Mouse (Mus musculus) telencephalon, adult 2 months (tissue): Measurements from ENCODE around the gene Ube3b.

Experiments
- DNase-seq: peaks from one replicate; pipeline ENCODE4 v3.0.0-alpha.2; 2011; ENCODE audit warnings: low read depth, low spot score

Ube3b gene

DNA sequence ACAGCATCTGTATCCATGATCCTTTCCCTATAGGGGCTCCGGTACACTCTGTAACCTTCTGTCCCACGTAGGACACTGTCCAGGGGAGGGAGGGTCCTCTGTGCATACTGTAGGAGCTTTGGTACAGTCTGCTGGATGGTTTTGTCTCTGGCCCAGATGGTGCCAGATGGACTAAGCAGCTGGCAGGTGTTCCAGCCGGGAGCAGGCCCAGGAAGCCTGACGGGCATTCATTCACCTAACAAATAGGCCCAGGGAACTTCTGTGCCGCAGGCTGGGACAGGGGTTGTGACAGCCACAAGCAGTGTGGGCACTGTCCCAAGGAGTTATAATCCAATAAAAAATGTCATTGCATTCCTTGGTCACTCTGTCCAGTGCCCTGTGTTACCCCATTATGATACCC is 43.6 kb downstream of the Ube3b start:
- DNase-seq = no peak

DNA sequence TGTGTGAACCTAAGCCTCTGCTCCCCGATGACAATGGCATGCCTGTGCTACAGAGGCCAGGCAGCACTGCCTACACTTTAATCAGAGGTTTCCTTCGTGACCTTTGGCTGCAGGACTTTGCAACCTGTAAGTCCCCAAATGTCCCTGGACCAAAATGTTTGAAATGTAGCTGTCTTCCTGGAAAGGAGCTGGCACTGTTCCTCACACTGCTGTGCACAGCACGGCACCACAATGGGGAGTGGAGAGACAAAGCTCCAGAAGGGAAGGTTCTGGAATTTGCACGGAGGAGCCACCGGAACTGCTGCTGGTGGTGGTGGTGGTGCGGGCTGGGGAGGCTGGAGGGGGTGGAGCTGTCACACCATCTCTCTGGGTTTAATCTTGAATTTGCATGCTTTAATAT is 46.3 kb downstream of the Ube3b start:
- DNase-seq = no peak

DNA sequence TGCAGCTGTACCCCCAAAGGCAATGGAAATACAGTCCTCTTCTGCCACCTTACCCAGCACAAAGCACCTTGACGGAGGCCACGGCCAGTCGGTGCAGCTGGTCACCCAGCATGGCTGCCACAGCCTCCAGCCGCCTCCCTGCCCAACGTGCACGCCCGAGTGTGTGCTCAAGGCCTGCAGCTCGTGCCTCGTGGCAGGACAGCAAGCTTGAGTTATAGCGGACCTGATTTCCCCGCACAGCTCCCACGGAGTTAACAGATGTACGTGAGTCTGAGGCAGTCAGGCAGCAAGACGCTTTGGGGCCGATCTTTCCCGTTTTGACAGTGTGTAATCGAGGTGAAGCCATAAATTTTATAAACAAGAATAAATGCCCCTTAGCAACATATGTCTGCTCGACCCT is 48.2 kb downstream of the Ube3b start:
- no peak for DNase-seq

DNA sequence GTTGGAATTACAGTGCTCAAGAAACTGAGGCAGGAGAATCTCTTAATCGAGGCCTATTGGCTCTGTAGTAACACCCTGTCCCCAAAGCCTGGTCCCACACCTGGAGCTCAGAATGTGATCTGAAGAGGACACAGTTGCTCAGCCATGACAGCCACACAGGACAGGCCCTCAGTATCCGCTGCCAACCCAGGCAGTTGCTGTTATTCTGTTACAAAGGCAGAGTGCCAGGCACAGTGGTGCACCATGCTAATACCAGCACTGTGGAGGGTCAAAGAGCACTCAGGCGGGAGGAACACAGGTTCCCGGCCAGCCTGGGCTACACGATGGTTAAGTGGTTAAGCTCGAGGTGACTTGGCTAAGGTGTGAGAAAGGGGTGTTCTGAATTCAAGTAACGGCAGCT is 49.4 kb downstream of the Ube3b start:
- DNase-seq = no peak

GRCm38 (mm10) chr5:114434359-114434758 is 54.0 kb downstream of the Ube3b start:
- no peak for DNase-seq

GRCm38 (mm10) chr5:114435588-114435987 is 55.2 kb downstream of the Ube3b start:
- DNase-seq = no peak

- DNase-seq = peak; percentile 98
These were observed 63.4 kb downstream of the Ube3b start, which contains the start of the genes Mmab and Mvk for GRCm38 (mm10) chr5:114443566-114444367. Gene Mmab, minus strand, starts transcription at chr5:114444060. Gene Mvk, plus strand, starts transcription at chr5:114444269.

DNA sequence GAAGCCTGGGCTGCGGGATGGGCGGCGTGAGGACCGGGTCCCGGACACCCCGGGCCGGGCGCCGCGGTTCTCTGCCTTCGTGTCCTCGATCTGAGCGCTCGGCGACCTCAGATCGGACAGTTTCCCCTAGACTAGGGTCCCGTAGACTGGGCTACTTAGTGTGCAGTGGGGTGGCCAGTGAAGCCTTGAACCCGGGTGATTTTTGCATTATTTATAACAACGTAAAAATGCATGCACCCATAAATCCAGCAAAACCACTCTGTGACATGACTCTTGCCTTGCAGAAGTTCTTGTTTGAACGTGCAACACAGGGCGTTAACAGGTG is 63.9 kb downstream of the Ube3b start:
- no peak for DNase-seq

- no peak for DNase-seq
These were observed 68.6 kb downstream of the Ube3b start for GRCm38 (mm10) chr5:114449011-114449410.

DNA sequence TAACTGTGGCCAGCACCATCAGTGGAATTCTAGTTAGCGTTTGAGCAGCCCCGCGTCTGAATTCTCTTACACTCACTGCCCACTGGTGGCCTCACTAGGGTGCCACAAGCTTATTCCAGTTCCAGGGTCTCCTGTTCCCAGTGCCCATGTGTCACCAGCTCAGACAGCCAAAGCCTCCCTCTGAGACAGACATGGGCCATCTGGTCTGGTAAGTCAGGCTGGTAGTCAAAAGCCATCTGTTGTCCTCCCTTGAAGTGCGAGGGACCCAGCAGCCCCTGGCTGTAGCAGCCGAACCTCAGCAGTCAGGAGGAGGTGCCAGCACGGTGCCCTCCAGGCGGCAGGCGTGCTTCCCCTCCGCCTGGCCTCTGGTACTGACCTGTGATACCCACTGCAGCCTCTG is 75.9 kb downstream of the Ube3b start:
- no peak for DNase-seq

DNA sequence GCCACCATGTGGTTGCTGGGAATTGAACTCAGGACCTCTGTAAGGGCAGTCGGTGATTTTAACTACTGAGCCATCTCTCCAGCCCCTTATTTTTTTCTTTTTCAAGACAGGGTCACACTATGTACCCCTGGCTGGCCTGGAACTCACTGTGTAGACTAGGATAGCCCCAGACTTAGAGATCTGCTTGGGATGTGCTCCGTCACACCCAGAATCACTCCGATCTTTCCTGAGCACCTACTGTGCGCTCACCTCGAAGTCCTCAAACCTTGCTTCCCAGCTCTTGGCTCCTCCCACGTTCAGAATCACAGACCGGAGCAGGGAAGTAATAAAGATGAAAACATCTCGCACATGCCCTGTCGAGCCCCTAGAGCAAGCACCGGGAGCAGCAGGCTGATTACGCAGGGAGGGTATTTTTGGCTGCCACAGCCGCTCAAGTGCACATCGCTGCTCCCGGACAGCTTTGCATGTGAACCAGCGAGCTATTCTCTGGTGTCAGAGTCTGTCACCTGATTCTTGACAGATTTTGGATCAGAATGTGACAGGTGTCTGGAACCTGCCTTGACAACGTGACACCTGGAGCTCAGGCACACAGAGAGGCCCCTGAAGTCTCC is 76.7 kb downstream of the Ube3b start:
- no peak for DNase-seq

GRCm38 (mm10) chr5:114461238-114461637 is 80.8 kb downstream of the Ube3b start:
- DNase-seq = peak; percentile 24

DNA sequence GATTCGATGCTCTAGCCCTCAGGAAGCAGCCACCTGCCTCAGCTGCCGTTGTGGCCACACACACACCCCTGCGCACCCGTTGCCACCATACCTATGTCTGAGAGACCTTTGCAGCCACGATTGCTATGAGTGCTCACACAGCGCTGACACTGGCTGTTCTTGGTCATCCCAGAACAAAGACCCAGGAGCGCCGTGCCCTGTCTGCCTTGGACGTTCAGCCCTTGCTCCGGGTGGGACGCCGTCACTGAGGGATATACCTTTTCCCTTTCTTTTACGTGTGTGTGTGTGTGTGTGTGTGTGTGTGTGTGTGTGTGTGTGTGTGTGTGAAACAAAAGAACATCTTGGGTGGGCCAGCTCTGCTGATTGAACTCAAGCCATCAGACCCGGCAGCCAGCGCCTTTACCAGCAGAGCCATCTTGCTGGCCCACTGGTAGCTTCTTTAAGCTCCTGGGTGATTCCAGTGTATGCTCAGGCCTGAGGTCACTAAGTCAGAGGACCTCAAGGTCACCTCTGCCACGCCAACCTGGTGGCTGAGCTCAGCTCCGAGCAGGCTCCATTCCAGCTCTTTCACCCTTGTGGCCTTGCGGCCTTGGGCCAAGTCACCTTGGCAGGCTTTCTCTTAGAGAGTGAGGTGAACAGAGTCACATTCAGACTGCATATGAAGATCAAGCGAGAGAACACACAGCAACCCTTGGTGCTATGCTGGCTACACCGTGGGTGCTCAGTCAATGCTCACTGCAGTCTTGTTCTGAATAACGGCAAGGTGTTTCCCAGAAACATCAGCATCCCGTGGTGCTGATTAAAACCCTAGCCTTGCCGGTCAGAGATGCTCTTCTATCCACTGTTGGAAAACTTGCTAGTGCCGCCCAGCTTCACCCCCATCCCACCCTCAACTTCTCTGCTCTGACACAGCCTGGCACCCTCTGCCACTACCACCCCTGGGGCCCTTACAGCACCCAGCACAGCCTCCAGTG is 81.9 kb downstream of the Ube3b start:
- DNase-seq = no peak

DNA sequence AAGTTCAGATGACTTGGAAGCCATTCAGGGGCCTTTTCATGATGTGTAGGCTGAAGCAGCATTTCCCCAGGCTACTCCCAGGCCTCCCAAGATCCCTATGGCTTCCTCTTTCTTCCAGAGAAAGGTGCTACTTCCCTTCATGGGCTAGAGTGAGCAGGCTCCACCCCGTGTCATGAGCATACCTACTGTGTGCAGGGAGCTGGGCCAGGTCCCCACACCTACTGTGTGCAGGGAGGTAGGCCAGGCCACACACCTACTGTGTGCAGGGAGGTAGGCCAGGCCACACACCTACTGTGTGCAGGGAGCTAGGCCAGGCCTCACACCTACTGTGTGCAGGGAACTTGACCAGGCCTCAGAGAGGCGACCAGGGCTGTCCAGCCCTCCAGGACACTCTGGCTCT is 84.2 kb downstream of the Ube3b start:
- DNase-seq = no peak

DNA sequence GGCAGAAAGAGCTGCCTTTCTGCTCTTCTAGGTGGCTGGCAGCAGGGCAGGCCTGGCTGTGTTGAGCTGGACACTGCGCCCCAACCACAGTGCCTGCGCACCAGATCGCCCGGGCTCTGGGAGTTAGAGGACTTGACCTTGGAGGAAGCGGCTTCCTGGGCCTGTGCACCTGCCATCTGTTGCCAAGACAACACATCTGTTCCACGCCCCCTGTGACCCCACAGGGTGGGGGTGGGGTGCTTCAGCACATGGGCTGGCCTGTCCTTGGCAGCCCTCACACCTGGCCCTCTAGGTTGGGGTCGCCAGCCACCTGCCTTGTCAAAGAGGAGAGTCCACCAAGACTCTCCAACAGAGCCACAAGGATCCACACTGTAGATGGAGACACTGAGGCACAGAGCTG is 85.2 kb downstream of the Ube3b start:
- no peak for DNase-seq

GRCm38 (mm10) chr5:114467019-114467418 is 86.6 kb downstream of the Ube3b start:
- DNase-seq = no peak

GRCm38 (mm10) chr5:114467430-114467829 is 87.0 kb downstream of the Ube3b start:
- DNase-seq = peak; percentile 28

DNA sequence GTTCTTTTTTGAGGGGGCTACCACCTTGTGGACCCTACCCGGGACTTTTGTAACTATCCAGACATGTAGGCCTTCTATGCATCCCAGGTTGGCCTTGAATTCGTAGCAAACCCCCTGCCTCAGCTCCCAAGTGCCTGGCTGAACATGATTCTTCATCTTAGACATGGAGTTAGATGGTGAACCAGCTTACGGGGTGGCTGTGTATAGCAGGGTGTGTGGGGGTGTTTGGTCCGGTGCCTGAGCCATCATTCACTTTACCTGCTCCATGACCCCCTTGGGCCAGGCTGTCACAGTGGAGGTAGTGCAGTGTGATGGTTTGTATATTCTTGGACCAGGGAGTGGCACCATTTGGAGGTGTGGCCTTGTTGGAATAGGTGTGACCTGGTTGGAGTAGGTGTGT is 87.6 kb downstream of the Ube3b start:
- no peak for DNase-seq

- no peak for DNase-seq
These were observed 90.0 kb downstream of the Ube3b start for GRCm38 (mm10) chr5:114470359-114470758.
